ENCODE assay signal across 15 mouse cellular contexts in the genomic region with DNA sequence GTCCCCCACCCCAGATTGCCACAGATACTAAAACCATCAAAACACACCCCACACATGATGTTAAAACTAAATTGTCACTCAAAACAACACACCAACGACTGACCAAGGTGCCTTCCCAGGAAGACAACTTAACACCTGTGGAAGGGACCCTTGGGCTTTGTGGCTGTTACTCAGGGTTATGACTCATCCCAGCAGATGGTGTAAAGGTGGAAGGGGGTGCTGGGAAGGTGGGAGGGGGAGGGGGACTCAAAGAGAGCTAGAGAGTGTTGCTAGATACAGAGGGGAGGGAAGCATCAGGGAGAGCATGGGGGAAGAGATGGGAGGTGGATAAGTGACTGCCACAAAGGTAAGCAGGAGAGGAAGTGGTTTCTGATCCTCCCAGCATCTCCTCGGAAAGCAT.
"Had no signal": no experiment of that assay in that cellular context is flagged by ENCODE, and none has a peak within 500 bp of the region (broad histone marks: within the 10 kb centered on the region; RNA-seq: fewer than 3 reads in every experiment).

No protein-coding gene starts in this region.

- H3K4me3 ChIP-seq: midbrain, embryonic 10.5 days; midbrain, embryonic 12.5 days; myocyte; neural tube, embryonic 12.5 days; stomach, embryonic 15.5 days had no signal

- H3K4me2 ChIP-seq: lung, embryonic 14.5 days; midbrain, embryonic 12.5 days; neural tube, embryonic 12.5 days; stomach, embryonic 15.5 days had no signal

- H3K9ac ChIP-seq: lung, embryonic 14.5 days; midbrain, embryonic 12.5 days; neural tube, embryonic 12.5 days; stomach, embryonic 15.5 days had no signal

- H3K9me3 ChIP-seq: midbrain, embryonic 10.5 days; midbrain, embryonic 12.5 days; neural tube, embryonic 12.5 days; stomach, embryonic 15.5 days had no signal

- H3K36me3 ChIP-seq: midbrain, embryonic 10.5 days; midbrain, embryonic 12.5 days; neural tube, embryonic 12.5 days; stomach, embryonic 15.5 days had no signal

- DNase-seq: lung, adult 18-20 months; lung, embryonic 14.5 days; lung, postnatal 10 days; lung, postnatal 4 days; midbrain, embryonic 14.5 days; right cerebral cortex, postnatal 14 days; thymus, adult 2 months; thymus, postnatal 14 days; thymus, postnatal 4 days had no signal

- H3K27me3 ChIP-seq: midbrain, embryonic 12.5 days; neural tube, embryonic 12.5 days; stomach, embryonic 15.5 days had no signal

- H3K4me1 ChIP-seq: midbrain, embryonic 12.5 days; neural tube, embryonic 12.5 days; stomach, embryonic 15.5 days had no signal

- H3K27ac ChIP-seq: midbrain, embryonic 10.5 days; midbrain, embryonic 12.5 days; neural tube, embryonic 12.5 days; stomach, embryonic 15.5 days; stomach, postnatal 0 days had no signal
